Mouse (Mus musculus) layer of hippocampus, adult 11-12 months (tissue): ENCODE results near the gene Mthfsl.
"Not testable (repeated sequence)": the region's sequence is repeated elsewhere in the genome, so short reads cannot be mapped to it uniquely, and the experiment has no call there.

Source experiments
- DNase-seq: peaks from one replicate; pipeline ENCODE4 v3.0.0; 2022; ENCODE audit warnings: low spot score

Gene Mthfsl

DNA sequence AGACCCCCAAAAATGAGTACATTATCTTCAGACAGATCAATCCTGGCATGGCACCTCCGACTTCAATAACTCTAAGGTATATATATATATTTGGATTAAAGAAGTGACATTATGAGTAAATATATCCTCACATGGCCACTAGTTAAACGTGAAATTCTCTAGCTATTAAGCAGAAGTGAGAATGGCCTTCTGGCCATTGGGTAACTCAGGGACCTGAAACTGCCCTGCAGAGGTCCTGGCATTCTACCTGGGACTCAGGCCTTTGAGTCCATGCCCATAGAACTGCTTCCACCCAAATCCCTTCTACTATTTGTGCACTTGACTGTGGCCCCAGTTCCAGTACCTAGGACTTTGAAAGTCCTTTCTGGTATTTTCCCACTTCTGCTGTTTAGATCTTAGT is 28.8 kb downstream of the Mthfsl start:
- not testable (repeated sequence) for DNase-seq

DNA sequence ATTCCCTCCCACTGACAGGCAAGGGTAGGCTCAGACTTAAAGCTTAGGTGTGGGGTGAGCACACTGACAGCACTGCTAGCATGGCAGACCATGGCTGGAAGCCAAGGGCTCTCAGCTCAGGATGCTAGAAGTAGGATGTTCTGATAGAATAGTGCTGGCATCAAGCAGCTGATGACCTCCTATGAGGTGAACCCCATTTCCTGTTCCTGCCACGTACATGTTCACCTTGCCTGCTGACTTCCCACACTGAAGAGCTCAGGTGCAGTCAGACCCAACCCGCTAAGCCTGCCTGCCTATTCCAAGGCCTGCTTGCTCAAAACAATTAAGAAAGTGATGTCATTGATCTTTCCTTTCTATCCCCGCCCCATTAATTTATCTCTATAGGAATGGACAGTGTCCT is 30.6 kb downstream of the Mthfsl start:
- not testable (repeated sequence) for DNase-seq

DNA sequence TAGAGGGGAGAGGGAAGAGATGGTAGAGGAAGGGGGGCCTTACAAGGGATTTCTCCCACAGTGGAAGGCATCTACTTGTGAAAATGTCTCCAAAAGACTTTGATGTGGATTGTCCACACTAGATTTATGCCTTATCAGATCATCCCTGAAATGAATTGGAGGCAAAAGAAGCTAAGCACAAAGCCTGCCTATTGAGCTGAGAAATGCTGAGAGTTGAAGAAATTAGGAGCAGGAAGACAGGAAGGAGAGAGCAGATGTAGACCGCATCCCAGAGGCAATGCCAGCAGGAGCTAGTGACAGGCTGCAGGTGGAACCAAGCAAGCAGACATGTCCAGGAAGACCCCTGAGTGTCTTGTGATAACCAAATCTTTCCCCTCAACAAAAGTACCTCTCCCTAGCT is 33.4 kb downstream of the Mthfsl start:
- DNase-seq, result not testable (repeated sequence)

DNA sequence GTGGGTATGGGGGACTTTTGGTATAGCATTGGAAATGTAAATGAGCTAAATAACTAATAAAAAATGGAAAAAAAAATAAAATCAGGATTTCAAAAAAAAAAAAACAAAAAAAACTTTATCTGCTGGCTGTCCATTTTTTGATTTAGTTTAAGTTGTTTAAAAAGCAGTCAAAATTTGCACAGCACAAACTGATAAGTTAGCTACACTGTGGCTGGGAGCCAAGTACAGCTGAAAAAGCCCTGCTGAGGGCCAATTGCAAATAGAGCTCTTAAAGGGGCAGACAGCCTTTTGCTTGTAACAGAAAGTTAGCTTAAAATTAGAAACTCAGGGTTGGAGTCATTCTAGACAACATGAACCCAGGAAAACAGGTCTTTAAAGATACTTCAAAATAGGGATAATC is 61.8 kb downstream of the Mthfsl start:
- not testable (repeated sequence) for DNase-seq

DNA sequence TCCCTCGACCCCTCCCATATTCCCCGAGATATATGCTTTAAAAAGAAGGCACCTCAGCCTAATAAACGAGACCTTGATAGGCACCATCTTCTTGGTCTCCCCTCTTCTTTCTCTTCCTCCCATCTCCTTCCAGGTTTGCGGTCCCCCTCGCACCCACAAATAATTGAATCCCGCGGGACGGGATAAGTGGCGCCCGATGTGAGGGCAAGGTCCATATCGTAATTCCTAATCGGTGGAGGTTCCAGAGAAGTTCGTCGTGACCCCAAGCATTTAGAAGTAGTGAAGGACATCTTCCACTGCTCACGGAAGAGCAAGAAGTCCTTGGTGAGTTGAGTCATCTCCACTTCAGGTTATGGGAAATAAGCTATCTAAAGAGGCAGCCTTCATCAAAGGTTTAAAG is 69.4 kb downstream of the Mthfsl start:
- not testable (repeated sequence) for DNase-seq
